30 mouse cellular contexts compared by ENCODE assay signal in genomic region chr15:72381164-72381563, GRCm38 (mm10).
DNase-seq lines count a peak whose midpoint lies in the region; ATAC-seq and TF ChIP-seq lines count a peak whose summit lies in the region.
"Had no signal": no experiment of that assay in that cellular context is flagged by ENCODE, and none has a peak within 500 bp of the region (broad histone marks: within the 10 kb centered on the region; RNA-seq: fewer than 3 reads in every experiment).

No protein-coding gene starts in this region.

- no peaks in the 10 kb centered on the region for H3K9me3 ChIP-seq in neural tube, embryonic 13.5 days
- no peaks in the 10 kb centered on the region for H3K9me3 ChIP-seq in neural tube, embryonic 15.5 days (replicated peaks)
- H3K9me3 ChIP-seq in forebrain, postnatal 0 days (ENCODE audit: low read length), result no peaks in the 10 kb centered on the region
- H3K9me3 ChIP-seq: heart, embryonic 13.5 days; limb, embryonic 12.5 days; liver, embryonic 15.5 days; stomach, embryonic 15.5 days had no signal

- no peak for TF ChIP-seq CTCF in cerebellum, adult 2 months (IDR thresholded peaks at IDR 0.05; ENCODE audit: borderline replicate concordance, insufficient read depth, low read depth, low read length)
- TF ChIP-seq CTCF in layer of hippocampus, adult 2 months (conservative IDR thresholded peaks at IDR 0.05), result no peak
- no peak for TF ChIP-seq CTCF in forebrain, postnatal 0 days (IDR thresholded peaks at IDR 0.05; ENCODE audit: low read depth)

- 0 out of 2 replicates have a peak, but pooled peaks have one; percentile 28 for ATAC-seq in neural tube, embryonic 13.5 days (ENCODE audit: low read depth)
- ATAC-seq in neural tube, embryonic 15.5 days (ENCODE audit: low FRiP score), result no peak
- no peak for ATAC-seq in forebrain, postnatal 0 days
- ATAC-seq: activated CD4-positive, CD25-positive, alpha-beta regulatory T cell, adult 4 months; intestine, embryonic 16.5 days had no signal

- H3K4me2 ChIP-seq in neural tube, embryonic 13.5 days, result no peak overlapping the region
- H3K4me2 ChIP-seq in neural tube, embryonic 15.5 days, result no peak overlapping the region
- H3K4me2 ChIP-seq in forebrain, postnatal 0 days (ENCODE audit: low read depth), result no peak overlapping the region
- H3K4me2 ChIP-seq: heart, embryonic 13.5 days; limb, embryonic 12.5 days; liver, embryonic 15.5 days; lung, embryonic 14.5 days; stomach, embryonic 15.5 days had no signal

- no peaks in the 10 kb centered on the region; the same call in 1 of the 2 replicates for H3K27me3 ChIP-seq in cerebellum, adult 2 months (ENCODE audit: control insufficient read depth, insufficient read depth, low read length)
- no peaks in the 10 kb centered on the region for H3K27me3 ChIP-seq in neural tube, embryonic 13.5 days
- no peaks in the 10 kb centered on the region for H3K27me3 ChIP-seq in neural tube, embryonic 15.5 days (replicated peaks)
- H3K27me3 ChIP-seq in forebrain, postnatal 0 days (ENCODE audit: insufficient read depth, low read length), result no peaks in the 10 kb centered on the region
- H3K27me3 ChIP-seq: heart, embryonic 13.5 days; limb, embryonic 12.5 days; liver, embryonic 15.5 days; stomach, embryonic 15.5 days had no signal

- DNase-seq in cerebellum, postnatal 10 days, result peak; percentile 25 to 31
- no peak for DNase-seq in cerebellum, adult 2 months
- no peak for DNase-seq in layer of hippocampus, adult 2 months (ENCODE audit: low spot score in 2 of 2)
- DNase-seq in layer of hippocampus, adult 11-12 months (ENCODE audit: low spot score), result no peak
- DNase-seq in forebrain, postnatal 0 days, result peak; percentile 13
- no peak for DNase-seq in urinary bladder, postnatal 25 days (ENCODE audit: low spot score)
- DNase-seq: adrenal gland, adult 2 months; adrenal gland, postnatal 36 days; cerebellum, adult 8-10 months; cerebellum, postnatal 36 days; gastrocnemius, adult 2 months; gastrocnemius, postnatal 36 days; heart, adult 18-20 months; heart, postnatal 10 days; kidney, adult 8-10 months; kidney, postnatal 4 days; layer of hippocampus, adult 9-11 months; lung, embryonic 14.5 days; lung, postnatal 14 days; right cerebral cortex, postnatal 25 days; thymus, postnatal 14 days had no signal

- H3K27ac ChIP-seq in cerebellum, adult 2 months (ENCODE audit: insufficient read depth, low read length), result no peak overlapping the region
- peak overlapping the region; percentile 67; the same call in 1 of the 2 replicates for H3K27ac ChIP-seq in layer of hippocampus, adult 2 months
- H3K27ac ChIP-seq in neural tube, embryonic 13.5 days (replicated peaks), result no peak overlapping the region
- no peak overlapping the region for H3K27ac ChIP-seq in neural tube, embryonic 15.5 days (replicated peaks)
- no peak overlapping the region for H3K27ac ChIP-seq in forebrain, postnatal 0 days (ENCODE audit: low read depth, low read length)
- H3K27ac ChIP-seq: gastrocnemius, adult 2 months; heart, embryonic 13.5 days; kidney, postnatal 0 days; limb, embryonic 12.5 days; liver, embryonic 15.5 days; stomach, embryonic 15.5 days had no signal

- H3K9ac ChIP-seq in neural tube, embryonic 13.5 days, result no peak overlapping the region
- no peak overlapping the region for H3K9ac ChIP-seq in neural tube, embryonic 15.5 days (replicated peaks)
- no peak overlapping the region for H3K9ac ChIP-seq in forebrain, postnatal 0 days
- H3K9ac ChIP-seq: heart, embryonic 13.5 days; limb, embryonic 12.5 days; liver, embryonic 15.5 days; lung, embryonic 14.5 days; stomach, embryonic 15.5 days had no signal

- H3K4me1 ChIP-seq in cerebellum, adult 2 months (ENCODE audit: control insufficient read depth, insufficient read depth, low read length), result no peaks in the 10 kb centered on the region
- H3K4me1 ChIP-seq in neural tube, embryonic 13.5 days (replicated peaks), result peaks cover 27% of the 10 kb centered on the region; the same call in 1 of the 2 replicates
- H3K4me1 ChIP-seq in neural tube, embryonic 15.5 days, result peaks cover 11% of the 10 kb centered on the region; the same call in 1 of the 2 replicates
- H3K4me1 ChIP-seq in forebrain, postnatal 0 days (ENCODE audit: insufficient read depth), result peaks cover 4% of the 10 kb centered on the region; the same call in 1 of the 2 replicates
- H3K4me1 ChIP-seq: heart, embryonic 13.5 days; limb, embryonic 12.5 days; liver, embryonic 15.5 days; stomach, embryonic 15.5 days had no signal

- no peak for TF ChIP-seq POLR2A in cerebellum, adult 2 months (IDR thresholded peaks at IDR 0.05; ENCODE audit: borderline replicate concordance, insufficient read depth, low read length)

- H3K36me3 ChIP-seq in neural tube, embryonic 13.5 days, result no peaks in the 10 kb centered on the region
- no peaks in the 10 kb centered on the region for H3K36me3 ChIP-seq in neural tube, embryonic 15.5 days
- H3K36me3 ChIP-seq in forebrain, postnatal 0 days (ENCODE audit: insufficient read depth), result no peaks in the 10 kb centered on the region
- H3K36me3 ChIP-seq: heart, embryonic 13.5 days; limb, embryonic 12.5 days; liver, embryonic 15.5 days; stomach, embryonic 15.5 days had no signal

- WGBS in cerebellum, adult 2 months, result 62% methylated on average over 8 of the region's 8 CpGs
- WGBS in neural tube, embryonic 13.5 days, result 63% methylated on average over 8 of the region's 8 CpGs
- 56% methylated on average over 8 of the region's 8 CpGs for WGBS in neural tube, embryonic 15.5 days
- 54% methylated on average over 8 of the region's 8 CpGs for WGBS in forebrain, postnatal 0 days

- H3K4me3 ChIP-seq in cerebellum, adult 2 months (replicated peaks; ENCODE audit: insufficient read depth, low read depth, low read length), result no peak overlapping the region
- H3K4me3 ChIP-seq in layer of hippocampus, adult 2 months, result no peak overlapping the region
- H3K4me3 ChIP-seq in neural tube, embryonic 13.5 days, result no peak overlapping the region
- no peak overlapping the region for H3K4me3 ChIP-seq in neural tube, embryonic 15.5 days (replicated peaks)
- H3K4me3 ChIP-seq in forebrain, postnatal 0 days (ENCODE audit: low read depth, low read length), result no peak overlapping the region
- H3K4me3 ChIP-seq: gastrocnemius, adult 2 months; heart, embryonic 13.5 days; limb, embryonic 12.5 days; liver, embryonic 15.5 days; stomach, embryonic 15.5 days had no signal

Comparison
In these comparisons a context has a peak if more than half of its experiments do, and no peak if none do; other contexts are left out.
1. DNase-seq: peak in cerebellum, postnatal 10 days (2 of 2) and forebrain, postnatal 0 days (single experiment); none in cerebellum, adult 2 months (0 of 2), layer of hippocampus, adult 2 months (0 of 2), layer of hippocampus, adult 11-12 months (single experiment) and urinary bladder, postnatal 25 days (single experiment).